Mouse (Mus musculus) kidney, adult 18-20 months (tissue): Measurements from ENCODE around the gene C87977.
"Not testable (repeated sequence)": the region's sequence is repeated elsewhere in the genome, so short reads cannot be mapped to it uniquely, and the experiment has no call there.

Experiments
- DNase-seq: peaks from one replicate; pipeline ENCODE4 v3.0.0; 2021

The C87977 gene

GRCm38 (mm10) chr4:144213218-144213617 is at the start of gene C87977:
Gene C87977, minus strand, starts transcription at chr4:144213318.
- not testable (repeated sequence) for DNase-seq

GRCm38 (mm10) chr4:144254768-144255167 is 41.6 kb upstream of the C87977 start:
- not testable (repeated sequence) for DNase-seq

GRCm38 (mm10) chr4:144190419-144190818 is 22.7 kb downstream of the C87977 start, which contains the start of gene Oog2:
Gene Oog2, plus strand, starts transcription at chr4:144190719.
- no peak for DNase-seq

GRCm38 (mm10) chr4:144162563-144162962 is 50.6 kb downstream of the C87977 start, which contains the start of gene Oog3:
Gene Oog3, minus strand, starts transcription at chr4:144162663.
- no peak for DNase-seq
